Mouse (Mus musculus) MEL (cell line): ENCODE results near the gene Glod4. TPM values are rescaled to one million over a fixed set of nuclear protein-coding genes. Genes with fewer than 3 reads are reported as not detected.

Experiments
- DNase-seq: peaks from one replicate; pipeline ENCODE4 v3.0.0; 2011; ENCODE audit warnings: low read depth, low spot score
- H3K27ac ChIP-seq: 2 replicates; pipeline ENCODE4 v1.5.1; 2012; ENCODE audit warnings: low read depth, mild to moderate bottlenecking, control low read depth, low read length, moderate library complexity; ENCODE audit not compliant: control insufficient read depth
- H3K27me3 ChIP-seq, 2 experiments: fragments of 150-350 bp in 1 of 2; sonication (generic) in 1 of 2; 2 replicates each; pipeline ENCODE4 v1.6.1; 2012; ENCODE audit warnings: low read length in 2 of 2, mild to moderate bottlenecking in 2 of 2, improper control_type of control experiment in 1 of 2, moderate library complexity in 1 of 2; ENCODE audit not compliant: insufficient read depth in 2 of 2, control insufficient read depth in 1 of 2
- H3K36me3 ChIP-seq, 2 experiments: 2 replicates each; pipeline ENCODE4 v1.6.1; 2012 to 2014; ENCODE audit warnings: low read length in 2 of 2, improper control_type of control experiment in 1 of 2, inconsistent platforms in 1 of 2, mild to moderate bottlenecking in 1 of 2; ENCODE audit not compliant: insufficient read depth in 2 of 2, control insufficient read depth in 1 of 2
- H3K4me1 ChIP-seq, 2 experiments: fragments of 150-350 bp in 1 of 2; sonication (generic) in 1 of 2; 2 replicates each; pipeline ENCODE4 v1.6.1; 2012; ENCODE audit warnings: low read length in 2 of 2, improper control_type of control experiment in 1 of 2, mild to moderate bottlenecking in 1 of 2; ENCODE audit not compliant: insufficient read depth in 2 of 2, control insufficient read depth in 1 of 2
- H3K4me3 ChIP-seq, 2 experiments: fragments of 150-350 bp in 1 of 2; sonication (generic) in 1 of 2; 2 replicates each; pipeline ENCODE4 v1.5.1; 2012; ENCODE audit warnings: low read depth in 2 of 2, low read length in 2 of 2, mild to moderate bottlenecking in 2 of 2, moderate library complexity in 2 of 2, control low read depth in 1 of 2, improper control_type of control experiment in 1 of 2; ENCODE audit not compliant: control insufficient read depth in 1 of 2, insufficient read depth in 1 of 2
- H3K79me2 ChIP-seq: 2 replicates; pipeline ENCODE4 v1.6.1; 2012; ENCODE audit warnings: mild to moderate bottlenecking, low read length, moderate library complexity; ENCODE audit not compliant: control insufficient read depth, poor library complexity, insufficient read depth
- H3K9ac ChIP-seq: 2 replicates; pipeline ENCODE4 v1.6.1; 2012; ENCODE audit warnings: low read depth, mild to moderate bottlenecking, control low read depth, low read length, moderate library complexity; ENCODE audit not compliant: control insufficient read depth, poor library complexity, severe bottlenecking
- H3K9me3 ChIP-seq: fragments of 150-350 bp; sonication (generic); replicated peaks from 2 replicates; pipeline ENCODE4 v1.6.1; 2012; ENCODE audit warnings: mild to moderate bottlenecking, low read length, improper control_type of control experiment, moderate library complexity; ENCODE audit not compliant: insufficient read depth
- CHD2 ChIP-seq: IDR thresholded peaks from 2 replicates; pipeline ENCODE4 v1.6.1; 2011; ENCODE audit warnings: low read length, improper control_type of control experiment
- CTCF ChIP-seq, 3 experiments: IDR thresholded peaks in 2 of 3; conservative IDR thresholded peaks in 1 of 3; 2 replicates each; pipeline ENCODE4 v1.5.1; 2011 to 2012; ENCODE audit warnings: low read length in 3 of 3, low read depth in 2 of 3, mild to moderate bottlenecking in 2 of 3, improper control_type of control experiment in 1 of 3, inconsistent platforms in 1 of 3, mixed read lengths in 1 of 3, moderate library complexity in 1 of 3; ENCODE audit not compliant: control insufficient read depth in 1 of 3, insufficient read depth in 1 of 3, poor library complexity in 1 of 3, severe bottlenecking in 1 of 3
- E2F4 ChIP-seq: IDR thresholded peaks from 2 replicates; pipeline ENCODE4 v1.6.1; 2011; ENCODE audit warnings: low read depth, low read length, improper control_type of control experiment, borderline replicate concordance
- ETS1 ChIP-seq: IDR thresholded peaks from 2 replicates; pipeline ENCODE4 v1.6.1; 2012; ENCODE audit warnings: low read depth, mild to moderate bottlenecking, inconsistent platforms, low read length, improper control_type of control experiment, moderate library complexity
- GATA1 ChIP-seq: IDR thresholded peaks from 2 replicates; pipeline ENCODE4 v1.6.1; 2011; ENCODE audit warnings: low read depth, low read length, improper control_type of control experiment
- MAFK ChIP-seq: IDR thresholded peaks from 2 replicates; pipeline ENCODE4 v1.6.1; 2011; ENCODE audit warnings: low read depth, mild to moderate bottlenecking, low read length, improper control_type of control experiment, borderline replicate concordance
- MAX ChIP-seq: IDR thresholded peaks from 2 replicates; pipeline ENCODE4 v1.6.1; 2011; ENCODE audit warnings: low read length, improper control_type of control experiment
- MAZ ChIP-seq: IDR thresholded peaks from 2 replicates; pipeline ENCODE4 v1.6.1; 2012; ENCODE audit warnings: low read depth, mild to moderate bottlenecking, inconsistent platforms, low read length, improper control_type of control experiment
- MXI1 ChIP-seq: IDR thresholded peaks from 2 replicates; pipeline ENCODE4 v1.6.1; 2011; ENCODE audit warnings: mild to moderate bottlenecking, low read depth, low read length, improper control_type of control experiment
- MYC ChIP-seq: IDR thresholded peaks from 2 replicates; pipeline ENCODE4 v1.6.1; 2011; ENCODE audit warnings: low read depth, mild to moderate bottlenecking, low read length, improper control_type of control experiment, moderate library complexity
- POLR2A ChIP-seq, 2 experiments: IDR thresholded peaks; 2 replicates each; pipeline ENCODE4 v1.6.1; 2011 to 2012; ENCODE audit warnings: low read length in 2 of 2, mild to moderate bottlenecking in 2 of 2, control low read depth in 1 of 2, improper control_type of control experiment in 1 of 2, low read depth in 1 of 2, moderate library complexity in 1 of 2; ENCODE audit not compliant: control insufficient read depth in 1 of 2, insufficient read depth in 1 of 2, poor library complexity in 1 of 2
- POLR2AphosphoS2 ChIP-seq: IDR thresholded peaks from 2 replicates; pipeline ENCODE4 v1.6.1; 2011; ENCODE audit warnings: low read length, improper control_type of control experiment
- RAD21 ChIP-seq: IDR thresholded peaks from 2 replicates; pipeline ENCODE4 v1.6.1; 2011; ENCODE audit warnings: mild to moderate bottlenecking, low read depth, low read length, improper control_type of control experiment
- SIN3A ChIP-seq: IDR thresholded peaks from 2 replicates; pipeline ENCODE4 v1.6.1; 2012; ENCODE audit warnings: low read length, improper control_type of control experiment, inconsistent platforms
- SMC3 ChIP-seq: IDR thresholded peaks from 2 replicates; pipeline ENCODE4 v1.6.1; 2011; ENCODE audit warnings: low read depth, low read length, improper control_type of control experiment
- TAL1 ChIP-seq: IDR thresholded peaks from 2 replicates; pipeline ENCODE4 v1.6.1; 2012; ENCODE audit warnings: mild to moderate bottlenecking, inconsistent platforms, low read length, moderate library complexity, mixed read lengths
- TBP ChIP-seq: IDR thresholded peaks from 2 replicates; pipeline ENCODE4 v1.8.0; 2011; ENCODE audit warnings: low read depth, low read length, improper control_type of control experiment
- UBTF ChIP-seq: IDR thresholded peaks from 2 replicates; pipeline ENCODE4 v1.6.1; 2012; ENCODE audit warnings: low read depth, mild to moderate bottlenecking, inconsistent platforms, low read length, improper control_type of control experiment, moderate library complexity, borderline replicate concordance; ENCODE audit not compliant: insufficient read depth
- USF2 ChIP-seq, 2 experiments: IDR thresholded peaks; 2 replicates each; pipeline ENCODE4 v1.6.1; 2011 to 2012; ENCODE audit warnings: improper control_type of control experiment in 2 of 2, low read length in 2 of 2, borderline replicate concordance in 1 of 2, inconsistent platforms in 1 of 2, low read depth in 1 of 2, mild to moderate bottlenecking in 1 of 2; ENCODE audit not compliant: insufficient read depth in 1 of 2
- ZC3H11A ChIP-seq: IDR thresholded peaks from 2 replicates; pipeline ENCODE4 v1.6.1; 2012; ENCODE audit warnings: low read depth, mild to moderate bottlenecking, inconsistent platforms, low read length, improper control_type of control experiment
- ZKSCAN1 ChIP-seq: IDR thresholded peaks from 2 replicates; pipeline ENCODE4 v1.6.1; 2012; ENCODE audit warnings: low read depth, mild to moderate bottlenecking, inconsistent platforms, low read length, improper control_type of control experiment, moderate library complexity
- ZNF384 ChIP-seq: IDR thresholded peaks from 2 replicates; pipeline ENCODE4 v1.6.1; 2012; ENCODE audit warnings: low read depth, mild to moderate bottlenecking, inconsistent platforms, low read length, improper control_type of control experiment
- polyA plus RNA-seq, 2 experiments: library from polyadenylated mRNA; stranded (reverse) in 1 of 2; unstranded in 1 of 2; fragments of >175 nt in 1 of 2; fragments of >200 nt in 1 of 2; gene quantifications; 2 replicates each; pipeline versions ENCODE4 v1.2.1 to v1.2.4; 2012; ENCODE audit warnings: low replicate concordance in 2 of 2, low read depth in 1 of 2; ENCODE audit not compliant: insufficient read length in 2 of 2, insufficient read depth in 1 of 2, missing spikeins in 1 of 2
- total RNA-seq: library from RNA; depleted of rRNA; stranded (reverse); fragments of 300-350 nt; gene quantifications from 2 replicates; pipeline ENCODE4 v1.2.3, GENCODE M21; 2012

The Glod4 gene
- total and polyA plus RNA-seq, 3 experiments, result 63.9 to 139 TPM; not detected in 1

DNA sequence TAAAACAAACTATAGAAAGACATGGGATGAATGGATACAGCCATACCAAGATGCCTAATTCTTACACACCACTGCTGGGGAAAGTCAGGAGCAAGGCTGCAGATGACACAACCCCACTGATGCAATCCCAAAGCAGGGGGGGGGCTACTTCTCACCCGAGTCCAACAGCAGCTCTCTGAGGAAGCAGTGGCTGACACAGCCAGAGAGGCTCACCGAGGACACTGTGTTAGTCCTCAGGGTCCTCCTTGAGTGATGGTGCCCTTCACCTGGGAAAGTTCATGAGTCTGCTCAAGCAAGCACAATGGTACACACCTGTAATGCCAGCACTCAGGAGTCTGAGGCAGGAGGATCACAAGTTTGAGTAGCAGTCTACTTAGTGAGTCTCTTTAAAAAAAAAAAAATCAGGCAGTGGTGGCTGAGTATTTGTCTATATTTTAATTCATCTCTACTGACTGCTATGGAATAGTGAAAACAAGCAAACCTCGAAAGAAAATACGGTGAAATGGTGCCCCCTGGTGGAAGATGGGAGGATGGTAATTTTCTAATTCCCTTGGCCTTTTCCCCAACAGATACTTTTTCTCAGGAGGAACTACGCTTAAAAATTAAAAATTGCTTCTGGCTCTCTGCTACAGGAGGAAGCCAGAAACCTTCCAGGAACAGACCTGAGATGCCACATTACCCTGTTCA, 76.3 kb downstream of the Glod4 start:
- Histone ChIP-seq H3K9ac (peak overlapping the region; percentile 3; the same call in 1 of the 2 replicates), H3K9me3 (no peaks in the 10 kb centered on the region), H3K27ac (no peak overlapping the region), H3K36me3 (peaks cover 0 to 3% of the 10 kb centered on the region in 2 experiments; a peak in 1 of 4 replicates), H3K4me1 (peaks cover 0 to 6% of the 10 kb centered on the region in 2 experiments; a peak in 2 of 4 replicates), H3K79me2 (no peaks in the 10 kb centered on the region), H3K4me3 (peak overlapping the region in 1 of 2 experiments; percentile 32; a peak in 1 of 4 replicates), H3K27me3 (no peaks in the 10 kb centered on the region)
- DNase-seq, result peak; percentile 88
- TF ChIP-seq UBTF (no peak), ETS1 (no peak), RAD21 (peak; percentile 96), E2F4 (no peak), TAL1 (no peak), MXI1 (no peak), POLR2AphosphoS2 (no peak), CHD2 (no peak), POLR2A (IDR thresholded peaks at IDR 0.05; ENCODE audit: control insufficient read depth in 1 of 2, insufficient read depth in 1 of 2, low read depth in 1 of 2, low read length in 2 of 2, poor library complexity in 1 of 2) (no peak), TBP (no peak), ZKSCAN1 (no peak), ZC3H11A (peak; percentile 97), USF2 (IDR thresholded peaks at IDR 0.05; ENCODE audit: borderline replicate concordance in 1 of 2, insufficient read depth in 1 of 2, low read depth in 1 of 2, low read length in 2 of 2) (no peak), CTCF (IDR thresholded peaks at IDR 0.05 in 2 of 3, conservative IDR thresholded peaks at IDR 0.05 in 1 of 3; ENCODE audit: control insufficient read depth in 1 of 3, insufficient read depth in 1 of 3, low read depth in 2 of 3, low read length in 3 of 3, poor library complexity in 1 of 3, severe bottlenecking in 1 of 3) (peak; percentile 61 to 95 (median 71)), MAZ (0 out of 2 replicates have a peak, but pooled peaks have one; percentile 3), SMC3 (peak; percentile 94), MAFK (no peak), ZNF384 (peak; percentile 66; the same call in 1 of the 2 replicates), MYC (0 out of 2 replicates have a peak, but pooled peaks have one; percentile 37), MAX (no peak), SIN3A (peak; percentile 69; the same call in 1 of the 2 replicates), GATA1 (no peak)
